Mouse (Mus musculus): ENCODE measurements around the gene Large1. TPM values are rescaled to one million over a fixed set of nuclear protein-coding genes. Genes with fewer than 3 reads are reported as not detected.
"Not testable (repeated sequence)": the region's sequence is repeated elsewhere in the genome, so short reads cannot be mapped to it uniquely, and the experiment has no call there.

Gene Large1
- total RNA-seq, 2 experiments from 2014 or later, result 28.6 to 31.5 TPM

DNA sequence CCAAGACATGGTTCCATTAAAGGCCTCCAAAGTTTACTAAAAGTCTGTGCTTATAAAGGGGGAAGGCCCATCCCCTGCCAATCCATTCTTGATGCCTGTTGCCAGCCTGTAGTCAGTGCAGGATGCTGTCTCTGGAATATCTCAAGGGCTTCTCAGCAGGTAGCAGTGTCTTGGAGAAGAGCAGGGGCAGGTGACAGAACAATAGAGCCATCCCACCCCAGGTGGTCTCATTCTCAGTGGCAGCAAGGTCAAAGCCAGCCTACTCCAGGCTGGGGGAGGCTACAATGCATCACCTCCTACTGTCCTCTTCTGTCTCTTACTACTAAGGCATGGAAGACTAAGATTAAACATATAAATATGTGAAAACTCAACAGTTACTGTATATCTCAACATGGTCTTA lies 323.6 kb downstream of the Large1 start:
- DNase-seq (ENCODE audit: low spot score in 2 of 2), result no peak

- no peak for DNase-seq (ENCODE audit: low spot score in 2 of 2)
These were observed 335.1 kb downstream of the Large1 start for GRCm38 (mm10) chr8:73018241-73018640.

GRCm38 (mm10) chr8:73017601-73018000 lies 335.7 kb downstream of the Large1 start:
- DNase-seq (ENCODE audit: low spot score in 2 of 2), result no peak

- DNase-seq (ENCODE audit: low spot score in 2 of 2), result no peak
These were observed 337.0 kb downstream of the Large1 start for GRCm38 (mm10) chr8:73016303-73016702.

DNA sequence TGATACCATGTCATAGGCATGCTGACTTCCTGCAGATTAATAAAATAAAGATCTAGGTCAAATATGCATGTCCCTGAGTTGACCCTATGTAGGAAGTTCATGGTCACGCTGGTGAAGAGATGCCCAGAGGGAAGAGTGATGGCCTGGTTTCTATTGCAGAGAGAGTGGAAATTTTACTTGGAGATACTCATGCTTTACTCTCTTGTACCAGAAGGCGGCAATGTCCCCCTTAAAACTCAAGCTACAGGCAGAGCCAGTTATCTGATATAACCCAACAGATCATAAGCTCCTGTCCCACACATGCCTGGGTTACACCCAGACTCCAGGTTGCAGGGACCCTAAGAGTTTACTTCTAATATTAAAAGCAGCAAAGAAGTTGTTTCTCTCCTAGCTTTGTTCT lies 345.9 kb downstream of the Large1 start:
- no peak for DNase-seq (ENCODE audit: low spot score in 2 of 2)

DNA sequence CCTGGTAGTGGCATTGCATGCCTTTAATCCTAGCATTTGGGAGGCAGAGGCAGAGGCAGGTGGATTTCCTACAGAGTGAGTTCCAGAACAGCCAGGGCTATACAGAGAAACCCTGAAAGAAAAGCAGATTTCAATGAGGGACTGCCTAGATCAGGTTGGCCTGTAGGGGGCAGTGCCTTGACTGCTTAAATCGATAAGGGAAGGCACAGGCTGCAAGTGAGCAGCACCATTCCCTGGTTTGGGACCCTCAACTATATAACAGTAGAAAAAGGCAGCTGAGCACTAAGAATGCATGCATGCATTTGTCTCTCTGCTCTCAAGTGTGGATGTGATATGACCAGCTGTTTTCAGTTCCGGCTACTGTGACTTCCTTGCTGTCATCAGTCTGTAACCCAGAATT lies 349.5 kb downstream of the Large1 start:
- DNase-seq (ENCODE audit: low spot score in 2 of 2), result no peak

DNA sequence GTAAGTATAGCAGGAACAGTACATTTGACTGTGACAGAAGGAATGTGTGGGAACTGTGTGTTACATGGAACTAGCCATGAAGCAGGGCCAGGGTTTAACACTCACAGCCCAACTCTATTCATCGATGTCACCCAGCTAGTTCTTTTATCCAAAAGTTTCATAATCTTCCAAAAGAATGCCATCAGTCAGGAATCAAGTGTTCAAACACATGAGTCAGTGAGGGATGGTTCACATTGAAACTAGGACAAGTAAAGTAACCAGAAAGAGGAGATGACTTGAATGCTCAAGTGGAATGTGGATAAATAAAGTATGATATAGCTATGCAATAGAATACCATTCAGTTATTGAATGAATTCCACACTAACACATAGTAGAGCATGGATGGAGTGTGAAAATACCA lies 359.5 kb downstream of the Large1 start:
- DNase-seq (ENCODE audit: low spot score in 2 of 2), result no peak

DNA sequence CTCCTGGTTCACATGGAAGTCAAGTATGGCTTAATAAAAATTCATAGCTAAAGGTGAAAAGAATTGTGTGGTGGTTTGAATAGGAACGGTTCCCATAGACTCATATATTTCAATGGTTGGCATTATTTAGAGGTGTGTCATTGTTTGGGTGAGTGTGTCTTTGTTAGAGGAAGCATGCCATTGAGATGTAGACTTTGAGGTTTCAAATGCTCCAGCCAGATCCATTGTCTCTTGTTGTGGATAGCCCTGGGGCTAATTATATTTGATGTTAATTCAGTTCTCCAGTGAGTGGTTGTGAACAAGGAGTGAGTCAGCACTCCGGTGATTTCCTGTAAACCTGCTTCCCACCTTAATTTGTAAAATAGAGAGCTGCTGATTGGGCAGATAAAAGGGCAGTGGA lies 362.9 kb downstream of the Large1 start:
- DNase-seq (ENCODE audit: low spot score in 2 of 2), result no peak

- DNase-seq (ENCODE audit: low spot score in 2 of 2), result no peak
These were observed 370.5 kb downstream of the Large1 start for GRCm38 (mm10) chr8:72982832-72983231.

GRCm38 (mm10) chr8:72955074-72955473 lies 398.3 kb downstream of the Large1 start:
- no peak for DNase-seq (ENCODE audit: low spot score in 2 of 2)

- not testable (repeated sequence) for DNase-seq (ENCODE audit: low spot score in 2 of 2)
These were observed 411.9 kb downstream of the Large1 start for GRCm38 (mm10) chr8:72941393-72941792.

- DNase-seq (ENCODE audit: low spot score in 2 of 2), result no peak
These were observed 434.0 kb downstream of the Large1 start for GRCm38 (mm10) chr8:72919182-72919902.

DNA sequence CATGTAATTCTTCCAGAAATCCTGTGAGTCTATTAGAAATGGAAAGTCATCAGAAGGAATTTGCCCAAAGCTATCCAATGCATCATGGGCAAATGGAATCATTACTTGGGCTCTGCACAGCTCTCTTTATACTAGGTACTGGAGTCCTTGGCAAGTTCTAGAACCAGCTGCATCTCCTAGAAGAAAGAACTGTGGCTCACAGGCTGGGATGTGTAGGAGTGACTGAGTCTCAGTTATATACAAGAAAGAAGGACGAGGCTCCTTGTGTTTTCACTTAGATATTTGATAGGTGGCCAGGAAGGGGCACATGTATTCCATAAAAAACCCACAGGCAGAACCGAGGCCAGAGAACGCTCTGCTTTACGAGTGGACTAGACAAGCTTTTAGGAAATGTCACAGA lies 447.8 kb downstream of the Large1 start:
- DNase-seq (ENCODE audit: low spot score in 2 of 2), result no peak

- no peak for DNase-seq (ENCODE audit: low spot score in 2 of 2)
These were observed 451.7 kb downstream of the Large1 start for GRCm38 (mm10) chr8:72901591-72901990.

- no peak for DNase-seq (ENCODE audit: low spot score in 2 of 2)
These were observed 454.0 kb downstream of the Large1 start for GRCm38 (mm10) chr8:72899321-72899720.

- DNase-seq (ENCODE audit: low spot score in 2 of 2), result no peak
These were observed 470.3 kb downstream of the Large1 start for GRCm38 (mm10) chr8:72883033-72883432.

GRCm38 (mm10) chr8:72873411-72873810 lies 479.9 kb downstream of the Large1 start:
- no peak for DNase-seq (ENCODE audit: low spot score in 2 of 2)

DNA sequence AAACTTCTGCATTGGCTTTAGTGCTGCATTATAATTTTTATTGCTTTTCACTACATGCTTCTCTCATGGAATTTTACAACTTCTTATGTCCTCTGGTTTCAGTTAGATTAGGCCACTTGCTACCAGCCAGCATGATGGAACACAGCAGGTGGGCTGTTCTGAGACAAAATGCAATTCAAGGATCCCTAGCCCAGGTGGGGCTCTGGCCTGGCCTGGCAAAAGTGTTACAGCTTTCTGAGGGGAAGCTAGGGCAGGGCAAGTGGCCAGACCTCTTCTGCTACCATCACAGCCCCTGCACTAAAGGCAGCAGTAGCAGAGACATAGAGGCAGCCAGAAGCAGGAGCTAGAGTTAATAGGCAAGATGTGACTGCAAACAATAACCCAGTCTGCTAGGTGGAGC lies 506.5 kb downstream of the Large1 start:
- DNase-seq (ENCODE audit: low spot score in 2 of 2), result no peak

GRCm38 (mm10) chr8:72835863-72836262 lies 517.5 kb downstream of the Large1 start:
- no peak for DNase-seq (ENCODE audit: low spot score in 2 of 2)

DNA sequence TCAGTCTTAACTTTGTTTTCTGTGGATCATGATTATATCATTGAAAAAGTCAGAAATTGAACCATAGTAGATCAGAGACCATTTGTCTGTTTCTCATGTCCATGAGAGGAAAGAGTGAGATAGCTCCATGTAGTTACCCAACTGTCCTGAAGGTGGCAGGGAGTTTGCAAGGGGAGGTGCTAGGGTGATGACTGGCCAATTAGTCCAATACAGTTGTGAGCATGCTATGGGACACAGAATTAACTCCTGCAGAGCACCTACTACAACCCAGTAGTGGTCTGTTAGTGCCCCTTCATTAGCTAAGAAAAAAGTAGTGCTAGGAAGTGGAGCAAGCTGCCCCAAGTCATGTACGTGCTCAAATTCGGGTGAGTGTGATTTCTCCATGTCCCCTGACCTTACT lies 520.2 kb downstream of the Large1 start:
- no peak for DNase-seq (ENCODE audit: low spot score in 2 of 2)

DNA sequence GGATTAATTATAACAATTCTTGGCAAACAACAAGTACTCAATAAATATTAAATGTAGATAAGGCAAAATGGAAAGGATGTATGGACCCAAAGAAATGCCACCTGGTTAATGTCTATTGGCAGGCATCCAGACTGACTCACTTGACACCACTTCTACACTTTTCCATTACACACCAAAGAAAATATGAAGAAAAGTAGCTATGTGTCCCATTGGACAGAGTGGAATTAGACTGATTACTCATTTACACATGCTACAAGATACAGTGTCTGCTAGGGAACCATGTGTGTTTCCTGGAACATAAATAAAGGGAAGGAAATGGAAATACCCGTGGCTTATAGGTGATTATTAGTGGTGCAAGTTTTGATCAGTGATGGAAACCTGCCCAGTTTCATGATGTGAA lies 521.0 kb downstream of the Large1 start:
- DNase-seq (ENCODE audit: low spot score in 2 of 2), result no peak

GRCm38 (mm10) chr8:72817655-72818349 lies 535.5 kb downstream of the Large1 start:
- no peak for DNase-seq (ENCODE audit: low spot score in 2 of 2)

GRCm38 (mm10) chr8:72816679-72817078 lies 536.7 kb downstream of the Large1 start:
- no peak for DNase-seq (ENCODE audit: low spot score in 2 of 2)

Measured in adrenal gland, postnatal 4 days (tissue).